ENCODE assay signal across 8 mouse cellular contexts in the genomic region with DNA sequence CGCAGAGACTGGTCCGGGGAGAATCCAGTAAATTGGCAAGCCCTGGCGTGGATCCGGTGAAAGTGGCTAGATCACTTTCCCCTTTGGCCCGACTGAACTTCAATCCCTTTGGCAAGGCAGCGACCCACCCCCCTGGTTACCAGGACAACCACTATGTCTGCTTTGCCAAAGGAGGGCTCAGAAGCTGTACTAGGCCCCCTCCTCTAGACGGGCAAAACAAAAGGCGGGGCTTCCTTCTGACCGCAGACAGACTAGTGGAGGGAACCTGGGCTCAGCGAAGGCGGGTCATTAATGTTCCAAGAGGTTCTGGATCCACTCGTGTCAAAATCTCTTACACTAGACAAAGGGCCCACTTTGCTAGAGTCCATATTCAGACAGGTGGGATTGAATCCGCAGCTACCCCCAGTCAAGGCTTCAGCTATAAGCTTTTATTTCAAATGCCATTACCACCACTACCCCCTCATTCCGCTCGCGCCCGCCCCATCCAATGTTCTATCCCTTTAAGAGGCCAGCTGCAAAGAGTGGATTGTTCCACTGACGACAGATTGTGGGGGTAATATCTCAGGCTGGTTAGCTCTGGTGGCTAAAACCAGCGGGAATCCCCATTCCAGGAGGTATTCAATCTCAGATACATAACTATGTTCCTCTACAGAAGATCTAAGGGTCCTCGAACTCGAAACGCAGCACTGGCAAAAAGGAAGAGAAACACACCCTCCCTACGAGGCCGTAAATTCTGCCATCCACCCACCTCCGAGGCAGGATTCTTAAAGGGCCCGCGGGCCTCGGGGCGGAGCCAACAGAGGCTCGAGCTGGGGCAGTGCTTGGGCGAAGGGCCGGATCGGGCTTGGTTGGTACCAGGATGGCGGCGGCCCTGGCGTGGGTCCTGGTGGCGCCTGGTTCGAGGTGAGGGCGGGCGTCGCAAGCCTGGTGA. TPM values are rescaled to one million over a fixed set of nuclear protein-coding genes. Genes with fewer than 3 reads are reported as not detected.
A peak's percentile ranks its signal among the peaks of the same experiment; 100 is the strongest.
DNase-seq lines count a peak whose midpoint lies in the region; ATAC-seq and TF ChIP-seq lines count a peak whose summit lies in the region.

No protein-coding gene starts in this region.

- peak; percentile 90 for DNase-seq in ES-E14 (ENCODE audit: low read depth, low spot score)
- DNase-seq in cerebellum, adult 11-12 months: peak; percentile 84
- DNase-seq in heart, postnatal 25 days (ENCODE audit: low spot score): peak; percentile 79
- peak; percentile 87 for DNase-seq in layer of hippocampus, adult 11-12 months (ENCODE audit: low spot score)
- DNase-seq in testis, postnatal 14 days (ENCODE audit: low spot score): peak; percentile 86

- intact Hi-C loops in heart, postnatal 25 days (cut with DNase I): loop anchor here (5.0 kb wide), 1 partner anchor 59 kb away; no protein-coding TSS in a partner anchor

- in situ Hi-C loops in ES-E14 (cut with MboI; ENCODE audit: low sequenced_read_pairs in 2 of 2, unreplicated experiment in 2 of 2): no loop called here

- peaks cover 21% of the 10 kb centered on the region for H3K36me3 ChIP-seq in ES-E14 (ENCODE audit: control insufficient read depth, insufficient read depth, low read length, poor library complexity, severe bottlenecking)
- peaks cover 46% of the 10 kb centered on the region for H3K36me3 ChIP-seq in forebrain, embryonic 15.5 days
- H3K36me3 ChIP-seq in lung, embryonic 15.5 days: peaks cover 33% of the 10 kb centered on the region

- no peak overlapping the region for H3K27ac ChIP-seq in ES-E14 (ENCODE audit: insufficient read depth, low read depth, low read length, poor library complexity, severe bottlenecking)
- H3K27ac ChIP-seq in forebrain, embryonic 15.5 days (replicated peaks): peak overlapping the region; percentile 92
- peak overlapping the region; percentile 90 for H3K27ac ChIP-seq in lung, embryonic 15.5 days
- H3K27ac ChIP-seq in olfactory bulb, adult 2 months (ENCODE audit: insufficient read depth, low read depth, low read length): peak overlapping the region; percentile 89

- TF ChIP-seq POLR2A in olfactory bulb, adult 2 months (IDR thresholded peaks at IDR 0.05; ENCODE audit: insufficient read depth, low read depth, low read length): 0 out of 2 replicates have a peak, but pooled peaks have one; percentile 30

- peak overlapping the region; percentile 80 for H3K9ac ChIP-seq in ES-E14 (ENCODE audit: insufficient read depth, low read depth, low read length, poor library complexity, severe bottlenecking)
- H3K9ac ChIP-seq in forebrain, embryonic 15.5 days (replicated peaks): peak overlapping the region; percentile 75
- H3K9ac ChIP-seq in lung, embryonic 15.5 days: peak overlapping the region; percentile 66

- H3K4me1 ChIP-seq in ES-E14 (ENCODE audit: control insufficient read depth in 2 of 2, insufficient read depth in 2 of 2, low read length in 2 of 2, poor library complexity in 1 of 2): peaks cover 0 to 25% of the 10 kb centered on the region in 2 experiments; a peak in 3 of 4 replicates
- peaks cover 55% of the 10 kb centered on the region for H3K4me1 ChIP-seq in forebrain, embryonic 15.5 days
- peaks cover 51% of the 10 kb centered on the region for H3K4me1 ChIP-seq in lung, embryonic 15.5 days
- H3K4me1 ChIP-seq in olfactory bulb, adult 2 months (ENCODE audit: control insufficient read depth, insufficient read depth, low read length): peaks cover 37% of the 10 kb centered on the region

- no peaks in the 10 kb centered on the region for H3K27me3 ChIP-seq in forebrain, embryonic 15.5 days
- no peaks in the 10 kb centered on the region for H3K27me3 ChIP-seq in lung, embryonic 15.5 days

- no peak for TF ChIP-seq CTCF in olfactory bulb, adult 2 months (IDR thresholded peaks at IDR 0.05; ENCODE audit: insufficient read depth, low read depth, low read length)

- WGBS in forebrain, embryonic 15.5 days: under 1% methylated on average over 41 of the region's 41 CpGs
- WGBS in lung, embryonic 15.5 days: 0% methylated on average over 41 of the region's 41 CpGs
- WGBS in olfactory bulb, adult 2 months: under 1% methylated on average over 41 of the region's 41 CpGs

- H3K4me3 ChIP-seq in ES-E14 (ENCODE audit: insufficient read depth in 1 of 2, low read depth in 1 of 2, low read length in 2 of 2, poor library complexity in 1 of 2, severe bottlenecking in 1 of 2): peak overlapping the region; percentile 67 to 81
- H3K4me3 ChIP-seq in forebrain, embryonic 15.5 days: peak overlapping the region; percentile 83
- H3K4me3 ChIP-seq in lung, embryonic 15.5 days: peak overlapping the region; percentile 73
- H3K4me3 ChIP-seq in olfactory bulb, adult 2 months (ENCODE audit: insufficient read depth, low read depth, low read length): peak overlapping the region; percentile 84

- ATAC-seq in forebrain, embryonic 15.5 days (replicated peaks): peak; percentile 90
- peak; percentile 85 for ATAC-seq in lung, embryonic 15.5 days (ENCODE audit: borderline replicate concordance, extremely low read depth, low FRiP score, low TSS enrichment)

- peak overlapping the region; percentile 82 for H3K4me2 ChIP-seq in forebrain, embryonic 15.5 days (replicated peaks)
- peak overlapping the region; percentile 73 for H3K4me2 ChIP-seq in lung, embryonic 15.5 days

- H3K9me3 ChIP-seq in ES-E14 (ENCODE audit: control insufficient read depth, insufficient read depth, low read depth, low read length): no peaks in the 10 kb centered on the region
- no peaks in the 10 kb centered on the region for H3K9me3 ChIP-seq in forebrain, embryonic 15.5 days
- H3K9me3 ChIP-seq in lung, embryonic 15.5 days: no peaks in the 10 kb centered on the region

TF ChIP-seq in ES-E14, 5 proteins besides CTCF, POLR2A, EP300 and RAD21:
- no peak for TF ChIP-seq ZC3H11A (IDR thresholded peaks at IDR 0.05; ENCODE audit: borderline replicate concordance, low read depth, low read length)
- TF ChIP-seq CHD2 (IDR thresholded peaks at IDR 0.05; ENCODE audit: low read depth, low read length): no peak
- TF ChIP-seq HCFC1 (IDR thresholded peaks at IDR 0.05; ENCODE audit: borderline replicate concordance, insufficient read depth, low read length): peak; percentile 49; the same call in 1 of the 2 replicates
- no peak for TF ChIP-seq ZNF384 (IDR thresholded peaks at IDR 0.05; ENCODE audit: low read depth, low read length)
- no peak for TF ChIP-seq MAFK (IDR thresholded peaks at IDR 0.05; ENCODE audit: insufficient read depth, low read depth, low read length)

RNA-seq across cellular contexts. Expression of gene Hyal2, which starts 0.9 kb away (rescaled TPM):
- 68.1 and 117 TPM in 2 replicates for total RNA-seq in ES-E14 (2012; rRNA removed)
- polyA plus RNA-seq in forebrain, embryonic 15.5 days (2015; fragmentation: Nextera tagmentation; extraction: Ambion mirVana): 75.3 and 76.2 TPM in 2 replicates
- total RNA-seq in heart, postnatal 25 days (2021): 10 to 100 TPM; 35.4 to 36.2 TPM
- polyA plus RNA-seq in lung, embryonic 15.5 days (2015; fragmentation: Nextera tagmentation; extraction: Ambion mirVana): 105 and 109 TPM in 2 replicates
- not detected in 2 replicates for polyA plus RNA-seq in olfactory bulb, adult 2 months (2012; ENCODE audit: insufficient read depth, insufficient read length, low replicate concordance, missing spikeins)

RNA-seq across cellular contexts. Expression of gene Tusc2, which starts 5.5 kb away (rescaled TPM):
- 14.0 and 14.2 TPM in 2 replicates for total RNA-seq in ES-E14 (2012; rRNA removed)
- polyA plus RNA-seq in forebrain, embryonic 15.5 days (2015; fragmentation: Nextera tagmentation; extraction: Ambion mirVana): 96.7 and 97.5 TPM in 2 replicates
- total RNA-seq in heart, postnatal 25 days (2021): 10 to 100 TPM; 28.6 to 30.4 TPM
- 37.7 and 39.7 TPM in 2 replicates for polyA plus RNA-seq in lung, embryonic 15.5 days (2015; fragmentation: Nextera tagmentation; extraction: Ambion mirVana)
- not detected in 2 replicates for polyA plus RNA-seq in olfactory bulb, adult 2 months (2012; ENCODE audit: insufficient read depth, insufficient read length, low replicate concordance, missing spikeins)

RNA-seq across cellular contexts. Expression of gene Hyal1, which starts 8.1 kb away (rescaled TPM):
- 11.8 and 19.2 TPM in 2 replicates for total RNA-seq in ES-E14 (2012; rRNA removed)
- 8.6 and 8.8 TPM in 2 replicates for polyA plus RNA-seq in forebrain, embryonic 15.5 days (2015; fragmentation: Nextera tagmentation; extraction: Ambion mirVana)
- 1 to 10 TPM; 5.3 TPM for total RNA-seq in heart, postnatal 25 days (2021)
- 8.4 and 9.6 TPM in 2 replicates for polyA plus RNA-seq in lung, embryonic 15.5 days (2015; fragmentation: Nextera tagmentation; extraction: Ambion mirVana)
- not detected in 2 replicates for polyA plus RNA-seq in olfactory bulb, adult 2 months (2012; ENCODE audit: insufficient read depth, insufficient read length, low replicate concordance, missing spikeins)

RNA-seq across cellular contexts. Expression of gene Naa80, which starts 10.1 kb away (rescaled TPM):
- 7.3 and 13.3 TPM in 2 replicates for total RNA-seq in ES-E14 (2012; rRNA removed)
- polyA plus RNA-seq in forebrain, embryonic 15.5 days (2015; fragmentation: Nextera tagmentation; extraction: Ambion mirVana): 14.7 and 17.0 TPM in 2 replicates
- total RNA-seq in heart, postnatal 25 days (2021): 10 to 100 TPM; 14.0 to 18.4 TPM
- polyA plus RNA-seq in lung, embryonic 15.5 days (2015; fragmentation: Nextera tagmentation; extraction: Ambion mirVana): 18.2 and 18.6 TPM in 2 replicates
- polyA plus RNA-seq in olfactory bulb, adult 2 months (2012; ENCODE audit: insufficient read depth, insufficient read length, low replicate concordance, missing spikeins): not detected in 2 replicates

RNA-seq across cellular contexts. Expression of gene Hyal3, which starts 12.0 kb away (rescaled TPM):
- 0.54 and 1.2 TPM in 2 replicates for total RNA-seq in ES-E14 (2012; rRNA removed)
- polyA plus RNA-seq in forebrain, embryonic 15.5 days (2015; fragmentation: Nextera tagmentation; extraction: Ambion mirVana): 1.3 and 2.1 TPM in 2 replicates
- total RNA-seq in heart, postnatal 25 days (2021): under 1 TPM; 0.45 to 0.62 TPM
- polyA plus RNA-seq in lung, embryonic 15.5 days (2015; fragmentation: Nextera tagmentation; extraction: Ambion mirVana): 0.99 and 1.4 TPM in 2 replicates
- polyA plus RNA-seq in olfactory bulb, adult 2 months (2012; ENCODE audit: insufficient read depth, insufficient read length, low replicate concordance, missing spikeins): not detected in 2 replicates
